Mouse (Mus musculus) lung, adult 2 months (tissue): ENCODE measurements around the gene Psmb2. TPM values are rescaled to one million over a fixed set of nuclear protein-coding genes. Genes with fewer than 3 reads are reported as not detected.

Experiments used
- DNase-seq: peaks from one replicate; pipeline ENCODE4 v3.0.0; 2022
- H3K4me1 ChIP-seq: fragments of 200-500 bp; 2 replicates; pipeline ENCODE4 v1.6.1; 2011; ENCODE audit warnings: low read length; ENCODE audit not compliant: control insufficient read depth, insufficient read depth
- H3K4me3 ChIP-seq: fragments of 200-500 bp; replicated peaks from 2 replicates; pipeline ENCODE3; 2011; ENCODE audit warnings: low read depth, mild to moderate bottlenecking, control low read depth, low read length; ENCODE audit errors: extremely low read depth
- CTCF ChIP-seq: fragments of 200-500 bp; IDR thresholded peaks from 2 replicates; pipeline ENCODE4 v1.5.1; 2011; ENCODE audit warnings: mild to moderate bottlenecking, low read length, control low read depth; ENCODE audit not compliant: insufficient read depth
- POLR2A ChIP-seq: fragments of 200-500 bp; IDR thresholded peaks from 2 replicates; pipeline ENCODE4 v1.6.1; 2011; ENCODE audit warnings: low read depth, mild to moderate bottlenecking, control low read depth, low read length, borderline replicate concordance; ENCODE audit errors: extremely low read depth
- WGBS: fragments of 180-500 bp; shearing (Covaris S2); methylation state at CpG from one replicate; pipeline ENCODE4 v1.1.7; 2018; 5-methylcytosine and 5-hydroxymethylcytosine counted together
- polyA plus RNA-seq: library from polyadenylated mRNA; depleted of rRNA; stranded (reverse); fragments of >200 nt; gene quantifications from 2 replicates; pipeline ENCODE4 v1.2.3, GENCODE M21; 2012

Psmb2 gene
- polyA plus RNA-seq, 1 experiment, result 146 TPM

- Histone ChIP-seq H3K4me3 (no peak overlapping the region), H3K4me1 (peaks cover 2% of the 10 kb centered on the region; the same call in 1 of the 2 replicates)
- 5% methylated on average over 12 of the region's 12 CpGs for WGBS
- peak; percentile 65 for DNase-seq
- TF ChIP-seq CTCF (peak; percentile 90), POLR2A (no peak)
Measured at GRCm38 (mm10) chr4:126741448-126741847, 64.0 kb downstream of the Psmb2 start.

GRCm38 (mm10) chr4:126742976-126743375 is 65.5 kb downstream of the Psmb2 start:
- no peak for DNase-seq
- Histone ChIP-seq H3K4me1 (peaks cover 2% of the 10 kb centered on the region; the same call in 1 of the 2 replicates), H3K4me3 (no peak overlapping the region)
- 66% methylated on average over 2 of the region's 2 CpGs for WGBS
- TF ChIP-seq CTCF, result no peak
- TF ChIP-seq POLR2A, result no peak

GRCm38 (mm10) chr4:126743713-126744112 is 66.3 kb downstream of the Psmb2 start:
- H3K4me3 ChIP-seq, result no peak overlapping the region
- H3K4me1 ChIP-seq, result peaks cover 2% of the 10 kb centered on the region; the same call in 1 of the 2 replicates
- WGBS, result 46% methylated on average over 11 of the region's 11 CpGs
- TF ChIP-seq POLR2A (no peak), CTCF (no peak)
- no peak for DNase-seq

DNA sequence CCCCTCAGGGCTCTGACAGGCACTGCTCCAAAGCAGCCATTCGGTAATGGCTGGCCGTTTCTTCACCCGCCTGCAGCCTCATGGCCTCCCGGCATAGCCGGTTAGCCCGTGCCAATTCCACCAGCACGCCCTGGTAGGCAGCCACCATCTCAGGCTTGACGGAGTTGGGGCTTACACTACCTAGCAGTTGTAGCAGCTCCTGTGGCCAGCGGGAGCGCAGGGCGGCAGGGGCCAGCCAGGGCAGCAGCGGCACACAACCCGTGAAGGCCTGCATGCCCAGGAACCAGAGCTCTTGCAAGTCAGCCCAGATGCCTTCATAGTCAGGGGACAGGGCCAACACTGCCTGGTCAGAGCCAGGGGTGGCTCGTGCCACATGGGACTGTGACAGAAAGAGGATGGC is 67.4 kb downstream of the Psmb2 start:
- 95% methylated on average over 13 of the region's 14 CpGs for WGBS

GRCm38 (mm10) chr4:126745506-126746193 is 68.2 kb downstream of the Psmb2 start:
- peaks cover 2% of the 10 kb centered on the region; the same call in 1 of the 2 replicates for H3K4me1 ChIP-seq
- 47% methylated on average over 13 of the region's 13 CpGs for WGBS
- H3K4me3 ChIP-seq, result no peak overlapping the region
- no peak for TF ChIP-seq POLR2A
- peak; percentile 46 for TF ChIP-seq CTCF
- DNase-seq, result peak; percentile 49

More for the DNA sequence above, 67.4 kb downstream of the Psmb2 start:
- no peak for DNase-seq
- Histone ChIP-seq H3K4me3 (no peak overlapping the region), H3K4me1 (peaks cover 2% of the 10 kb centered on the region; the same call in 1 of the 2 replicates)
- no peak for TF ChIP-seq CTCF
- no peak for TF ChIP-seq POLR2A

DNA sequence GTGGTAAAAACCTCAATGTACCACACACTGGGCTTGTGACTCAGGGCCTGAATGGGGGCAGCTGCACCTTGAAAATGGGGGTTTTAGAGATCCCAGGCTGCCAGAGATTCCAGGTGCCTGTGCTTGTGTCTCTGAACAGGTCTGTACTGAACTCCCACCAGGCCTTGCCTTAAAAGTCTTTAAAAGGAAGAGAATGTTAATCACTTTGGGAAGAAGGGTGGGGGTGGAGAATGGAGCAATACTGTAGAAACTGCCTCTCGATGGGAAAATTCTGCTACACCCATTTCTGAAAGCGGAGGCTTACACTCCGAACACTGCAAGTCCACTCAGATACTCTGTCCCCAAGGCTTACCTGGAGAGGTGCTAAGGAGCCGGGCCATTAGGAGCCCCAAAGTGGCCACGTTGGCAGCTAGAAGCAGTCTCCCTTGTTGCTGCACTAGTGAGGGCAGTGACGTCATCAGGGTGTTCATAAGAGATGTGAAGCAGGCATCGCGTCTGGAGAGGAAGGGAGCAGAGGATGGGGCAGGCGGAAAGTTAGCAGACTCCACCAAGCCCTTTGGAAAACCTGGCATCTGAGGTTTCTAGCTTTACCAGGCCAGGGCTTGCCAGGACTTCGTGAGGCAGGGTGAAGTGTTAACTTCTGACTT is 68.9 kb downstream of the Psmb2 start:
- peaks cover 2% of the 10 kb centered on the region; the same call in 1 of the 2 replicates for H3K4me1 ChIP-seq
- no peak overlapping the region for H3K4me3 ChIP-seq
- 76% methylated on average over 10 of the region's 10 CpGs for WGBS
- DNase-seq, result no peak
- TF ChIP-seq CTCF (no peak), POLR2A (no peak)

GRCm38 (mm10) chr4:126748381-126748780 is 71.0 kb downstream of the Psmb2 start:
- TF ChIP-seq CTCF, result no peak
- TF ChIP-seq POLR2A, result no peak
- no peak for DNase-seq
- Histone ChIP-seq H3K4me1 (peaks cover 6% of the 10 kb centered on the region), H3K4me3 (no peak overlapping the region)
- 96% methylated on average over 8 of the region's 8 CpGs for WGBS

- TF ChIP-seq POLR2A (no peak), CTCF (no peak)
- peaks cover 6% of the 10 kb centered on the region for H3K4me1 ChIP-seq
- H3K4me3 ChIP-seq, result no peak overlapping the region
- WGBS, result 86% methylated on average over 11 of the region's 11 CpGs
- no peak for DNase-seq
Measured at GRCm38 (mm10) chr4:126749553-126749952, 72.1 kb downstream of the Psmb2 start.

DNA sequence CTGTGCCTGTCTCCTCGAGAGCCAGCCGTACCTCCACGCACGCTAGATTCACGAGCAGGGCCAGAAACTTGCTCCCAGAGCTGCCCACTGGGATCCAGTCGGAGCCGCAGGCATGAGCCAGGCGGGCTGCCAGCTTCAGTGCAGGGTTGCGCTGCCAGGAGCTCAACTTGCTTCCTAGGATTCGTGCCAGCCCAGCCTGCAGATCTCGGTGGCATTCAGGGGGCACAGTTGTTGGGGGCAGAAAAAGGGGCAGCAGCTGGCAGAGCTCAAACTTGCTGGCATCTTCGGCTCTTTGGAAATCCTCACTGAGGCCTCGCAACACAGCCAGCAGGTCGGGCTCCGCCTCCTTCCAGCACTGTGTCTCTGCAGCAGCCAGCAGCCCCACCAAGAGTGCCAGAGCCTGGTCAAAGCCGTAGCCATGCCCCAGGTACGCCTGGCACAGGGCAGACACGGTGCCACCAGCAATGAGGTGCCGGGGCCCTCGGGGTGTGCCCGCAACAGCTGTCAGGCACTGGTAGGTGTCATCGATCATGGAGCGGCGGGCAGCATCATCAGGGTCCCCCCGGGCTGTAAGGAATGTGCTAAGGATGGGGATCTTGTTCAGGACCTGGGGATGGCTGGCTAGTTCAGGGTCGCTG is 72.7 kb downstream of the Psmb2 start:
- peaks cover 6% of the 10 kb centered on the region for H3K4me1 ChIP-seq
- 75% methylated on average over 26 of the region's 26 CpGs for WGBS
- no peak for DNase-seq
- TF ChIP-seq POLR2A, result no peak
- TF ChIP-seq CTCF, result no peak
- no peak overlapping the region for H3K4me3 ChIP-seq
